Mouse (Mus musculus): ENCODE results near the gene Thg1l.

DNA sequence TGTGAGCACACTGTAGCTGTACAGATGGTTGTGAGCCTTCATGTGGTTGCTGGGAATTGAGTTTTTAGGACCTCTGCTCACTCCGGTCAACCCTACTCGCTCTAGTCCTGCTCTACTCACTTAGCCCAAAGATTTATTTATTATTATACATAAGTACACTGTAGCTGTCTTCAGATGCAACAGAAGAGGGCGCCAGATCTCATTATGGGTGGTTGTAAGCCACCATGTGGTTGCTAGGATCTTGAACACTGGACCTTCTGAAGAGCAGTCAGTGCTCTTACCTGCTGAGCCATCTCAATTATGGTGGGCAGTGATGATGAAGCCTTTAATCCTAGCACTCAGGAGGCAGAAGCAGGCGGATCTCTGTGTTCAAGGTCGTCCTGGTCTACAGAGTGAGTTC lies 4.7 kb upstream of the Thg1l start:
- TF ChIP-seq ZC3H11A (IDR thresholded peaks at IDR 0.05; ENCODE audit: borderline replicate concordance, low read depth, low read length): no peak
- TF ChIP-seq MAFK (IDR thresholded peaks at IDR 0.05; ENCODE audit: insufficient read depth, low read depth, low read length): no peak
- no peak for TF ChIP-seq HCFC1 (IDR thresholded peaks at IDR 0.05; ENCODE audit: borderline replicate concordance, insufficient read depth, low read length)
- no peak for TF ChIP-seq ZNF384 (IDR thresholded peaks at IDR 0.05; ENCODE audit: low read depth, low read length)
- TF ChIP-seq CHD2 (IDR thresholded peaks at IDR 0.05; ENCODE audit: low read depth, low read length): no peak
